Mouse (Mus musculus) ES-E14 (cell line): ENCODE data around the gene Slc38a7.

Experiments used
- MAFK ChIP-seq: IDR thresholded peaks from 2 replicates; pipeline ENCODE4 v1.6.1; 2014; ENCODE audit warnings: mild to moderate bottlenecking, low read depth, low read length, inconsistent platforms; ENCODE audit not compliant: insufficient read depth
- ZC3H11A ChIP-seq: IDR thresholded peaks from 2 replicates; pipeline ENCODE4 v1.6.1; 2012; ENCODE audit warnings: low read depth, mild to moderate bottlenecking, inconsistent platforms, low read length, borderline replicate concordance

GRCm38 (mm10) chr8:95802231-95802630 lies 51.1 kb downstream of the Slc38a7 start:
- TF ChIP-seq ZC3H11A: no peak
- TF ChIP-seq MAFK: no peak
